Mouse (Mus musculus) gastrocnemius, adult 18-20 months (tissue): ENCODE measurements around the gene Hdx. TPM values are rescaled to one million over a fixed set of nuclear protein-coding genes. Genes with fewer than 3 reads are reported as not detected.

Source experiments
- DNase-seq: peaks from one replicate; pipeline ENCODE4 v3.0.0; 2021; ENCODE audit warnings: low spot score
- long read RNA-seq, 2 experiments: library from polyadenylated mRNA; stranded (forward); transcript quantifications; one replicate each; pipeline ENCODE4 v2.0.0; 2021
- total RNA-seq, 2 experiments: library from RNA; stranded (reverse); gene quantifications; 2 replicates each; pipeline ENCODE4 v1.2.3; 2021

Gene Hdx
- under 1 TPM; 0.07 to 0.09 TPM for total RNA-seq
- long read RNA-seq, experiment 1, result 0 reads
- long read RNA-seq, experiment 2, result 0 reads

DNA sequence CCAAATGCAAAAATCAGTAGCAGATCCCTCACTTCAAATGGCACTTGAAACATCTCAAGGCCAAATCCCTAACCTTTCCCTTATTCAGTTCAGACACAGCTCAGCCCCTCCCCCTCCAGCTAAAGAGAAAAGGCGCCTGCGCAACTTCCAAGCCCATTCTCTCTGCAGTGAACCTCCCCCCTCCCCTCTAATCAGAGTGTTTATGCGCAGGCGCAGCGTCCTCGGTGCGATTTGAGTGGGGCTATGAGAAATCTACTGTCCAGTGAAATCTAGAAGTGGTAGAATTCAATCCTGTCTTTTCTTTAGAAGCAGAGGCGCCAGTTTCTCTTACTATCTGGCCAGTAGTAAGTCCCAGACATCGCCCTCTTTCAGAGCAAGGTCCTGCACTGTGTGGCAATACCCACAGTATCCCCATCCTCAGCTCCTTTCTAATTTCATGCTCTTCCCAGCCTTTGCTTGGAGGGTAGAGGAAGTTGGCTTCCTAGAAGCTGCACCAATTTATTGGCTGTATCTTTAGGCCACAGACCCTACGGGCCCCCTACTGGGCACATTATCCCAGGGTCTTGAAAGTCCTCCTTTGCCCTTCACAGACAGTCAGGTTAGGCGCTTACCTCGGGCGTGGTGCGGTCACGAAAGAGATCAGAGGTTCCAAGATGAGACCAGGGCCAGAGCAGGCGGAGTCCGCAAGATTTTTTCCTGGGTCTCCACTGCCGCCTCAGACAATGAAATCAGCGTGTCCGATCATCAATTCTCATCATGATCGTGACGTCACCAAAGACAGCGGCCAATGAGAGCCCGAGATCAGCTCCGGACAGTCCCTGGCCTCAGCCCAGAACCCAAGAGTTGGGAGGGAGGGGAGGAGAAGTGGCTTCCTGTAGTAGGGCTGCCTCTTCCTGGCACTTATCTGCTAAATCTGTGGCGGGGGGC is at the start of gene Hdx:
TSS of gene Hdx (minus strand) at position 724 of the 927 bp plus-strand sequence.
- DNase-seq, result peak; percentile 14

DNA sequence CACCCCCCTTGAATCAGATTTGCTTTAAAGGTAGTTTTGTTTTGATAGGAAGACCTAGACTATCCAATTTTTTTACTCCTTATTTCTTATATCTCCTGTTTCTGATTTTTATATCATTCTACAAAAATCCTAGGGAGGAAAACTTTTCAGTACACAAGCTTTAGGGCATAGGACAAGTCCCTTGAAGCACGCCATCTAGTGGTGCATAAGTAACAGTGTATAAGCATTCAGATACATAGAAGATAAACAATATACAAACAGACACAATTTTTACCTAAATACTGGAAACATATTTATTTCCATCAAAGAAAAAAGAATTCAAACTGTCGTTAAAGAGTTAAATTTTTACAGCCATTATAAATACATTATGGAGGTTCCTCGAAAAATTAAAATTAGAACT is 11.2 kb downstream of the Hdx start:
- DNase-seq, result no peak

DNA sequence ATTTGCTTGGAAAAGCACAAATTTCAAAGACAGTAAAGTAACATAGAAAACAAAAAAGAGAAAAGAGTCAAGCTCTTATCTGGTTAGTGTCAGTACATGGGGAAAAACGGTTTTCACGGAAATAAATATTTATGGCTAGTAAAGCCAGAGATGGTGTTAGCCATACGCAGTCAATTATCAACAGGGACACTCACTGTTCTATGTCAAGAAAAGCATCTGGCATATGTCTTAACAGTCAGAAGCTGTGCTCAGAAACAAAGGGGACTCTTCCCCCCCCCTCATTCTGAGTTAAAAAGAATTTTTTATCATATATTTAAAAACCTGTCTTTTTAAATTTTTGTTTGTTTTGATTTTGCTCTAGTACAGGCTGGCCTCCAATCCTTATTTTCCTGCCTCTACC is 25.2 kb downstream of the Hdx start:
- DNase-seq, result no peak

DNA sequence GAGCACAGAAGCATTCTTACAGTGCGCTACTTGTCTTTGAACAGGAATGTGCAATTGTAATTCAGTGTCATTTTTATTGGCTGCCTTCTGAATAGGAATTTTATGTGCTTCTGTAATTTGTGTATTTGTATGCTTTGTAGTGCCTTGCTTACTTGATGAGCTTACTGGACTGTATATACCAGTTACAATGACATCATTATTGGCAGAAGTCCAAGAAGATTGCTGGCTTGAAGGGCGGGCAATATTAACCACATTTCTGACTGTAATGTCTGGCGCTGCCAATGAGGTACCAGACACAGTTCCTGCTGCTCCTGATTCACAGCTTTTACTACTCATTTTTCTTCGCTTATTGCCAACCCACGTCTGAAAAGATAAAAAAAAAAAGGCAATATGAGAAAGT is 36.5 kb downstream of the Hdx start:
- DNase-seq, result no peak

DNA sequence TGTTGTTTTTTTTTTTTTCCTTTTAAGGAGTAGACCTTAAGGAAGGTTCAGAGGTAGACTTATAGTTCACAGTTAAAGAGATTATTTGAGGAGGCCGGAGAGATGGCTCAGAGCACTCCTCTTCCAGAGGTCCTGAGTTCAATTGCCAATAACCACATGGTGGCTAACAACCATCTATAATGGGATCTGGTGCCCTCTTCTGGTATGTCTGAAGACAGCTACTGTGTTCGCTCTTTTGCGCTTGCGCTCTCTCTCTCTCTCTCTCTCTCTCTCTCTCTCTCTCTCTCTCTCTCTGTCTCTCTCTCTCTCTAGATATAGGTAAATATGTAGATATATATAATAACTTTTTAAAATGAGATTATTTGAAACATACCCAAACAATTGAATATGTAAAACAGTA is 38.2 kb downstream of the Hdx start:
- no peak for DNase-seq

DNA sequence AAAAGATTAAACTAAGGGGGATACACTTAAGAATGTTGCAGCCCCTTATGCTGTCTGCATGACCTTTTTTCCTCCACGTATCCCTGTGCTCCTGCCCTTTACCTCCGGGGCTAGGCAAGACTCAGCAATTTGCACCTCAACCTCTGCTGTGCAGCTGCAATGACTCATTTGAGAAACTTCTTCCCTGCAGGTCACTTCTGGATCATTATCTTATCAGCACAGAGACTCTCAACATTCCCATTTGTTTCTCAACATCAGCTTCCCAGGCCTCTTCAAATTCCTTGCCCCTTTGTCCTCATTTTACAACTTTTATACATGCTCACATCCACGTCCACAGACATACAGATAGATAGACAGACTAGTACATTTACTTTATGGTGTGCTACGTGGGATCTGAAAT is 51.9 kb downstream of the Hdx start:
- no peak for DNase-seq

DNA sequence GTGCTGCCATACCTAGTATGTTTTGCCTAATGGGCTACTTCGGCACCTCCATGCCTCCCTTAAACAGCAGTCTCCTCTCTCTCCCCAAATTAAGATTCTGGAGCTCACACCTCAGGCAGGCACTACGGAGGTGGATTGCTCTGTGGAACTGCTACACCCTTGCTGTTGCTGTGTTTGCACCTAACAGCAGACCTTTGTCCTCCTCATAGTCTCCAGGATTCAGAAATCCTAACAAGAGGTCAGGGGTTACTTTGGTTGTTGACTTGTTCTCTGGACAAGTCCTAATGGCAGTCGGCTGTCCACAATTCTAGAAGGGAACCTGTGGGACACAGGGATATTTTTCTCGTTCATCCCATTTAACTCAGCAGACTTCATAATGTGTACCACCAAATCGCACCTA is 56.3 kb downstream of the Hdx start:
- no peak for DNase-seq

DNA sequence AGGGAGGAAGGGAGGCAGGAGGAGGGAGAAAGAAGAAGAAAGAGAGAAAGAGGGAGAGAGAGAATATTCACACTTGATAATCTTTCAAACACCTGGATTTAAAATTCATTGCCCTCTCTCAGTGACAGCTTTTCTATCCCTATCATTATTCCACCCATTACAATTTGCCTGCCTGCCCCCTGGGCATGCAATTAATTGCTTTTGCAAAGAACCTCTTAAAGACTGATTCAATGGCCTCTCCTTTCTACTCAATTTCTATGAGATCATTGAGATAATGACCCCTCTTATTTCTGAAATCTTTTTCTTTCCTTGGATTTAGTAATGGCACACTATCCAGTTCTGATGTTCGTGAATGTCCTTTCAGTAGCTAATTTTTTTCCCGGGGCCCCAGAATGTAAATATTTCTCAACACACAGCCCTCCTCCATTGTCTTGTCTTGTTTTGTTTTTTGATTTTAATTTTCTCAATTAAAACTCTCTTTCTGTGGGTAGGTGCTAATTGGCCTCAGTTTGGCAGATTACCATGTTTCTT is 99.2 kb downstream of the Hdx start:
- no peak for DNase-seq

DNA sequence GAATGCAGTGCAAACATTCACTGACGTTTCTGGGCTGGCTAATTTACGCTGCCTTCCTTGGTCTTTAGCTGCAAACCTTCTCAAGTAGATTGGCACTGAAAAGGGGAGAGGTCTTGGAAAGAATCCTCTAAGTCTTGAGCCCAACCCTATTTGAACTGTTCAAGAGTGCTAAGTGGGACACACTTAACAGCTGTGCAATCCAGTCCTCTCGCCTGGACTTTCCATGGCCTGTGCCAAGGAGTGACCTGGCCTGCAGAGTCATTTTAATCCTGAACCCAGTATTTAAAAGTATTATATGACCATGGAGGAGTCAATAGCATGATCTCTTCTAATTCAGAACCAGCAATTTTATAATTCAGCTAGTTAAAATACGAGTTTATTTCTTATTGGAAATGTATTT is 109.3 kb downstream of the Hdx start:
- peak; percentile 26 for DNase-seq

DNA sequence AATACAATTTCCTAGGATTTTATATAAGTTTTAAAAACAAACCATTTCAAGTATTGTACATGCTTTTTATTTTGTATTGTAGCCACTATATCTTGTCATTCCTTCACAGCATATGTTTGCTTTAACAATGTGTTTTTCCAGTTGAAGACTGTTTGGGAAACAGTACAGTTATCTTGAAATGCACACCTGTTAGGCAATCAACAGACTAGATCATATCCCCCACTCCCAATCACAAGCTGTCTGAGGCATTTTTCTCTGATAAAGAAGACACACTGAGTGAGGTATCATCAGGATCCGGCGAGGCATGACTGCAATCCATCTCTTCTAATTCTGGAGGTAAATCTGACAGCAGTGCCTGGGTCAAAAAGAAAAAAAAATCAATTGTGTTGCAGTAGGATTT is 119.8 kb downstream of the Hdx start:
- DNase-seq, result no peak

DNA sequence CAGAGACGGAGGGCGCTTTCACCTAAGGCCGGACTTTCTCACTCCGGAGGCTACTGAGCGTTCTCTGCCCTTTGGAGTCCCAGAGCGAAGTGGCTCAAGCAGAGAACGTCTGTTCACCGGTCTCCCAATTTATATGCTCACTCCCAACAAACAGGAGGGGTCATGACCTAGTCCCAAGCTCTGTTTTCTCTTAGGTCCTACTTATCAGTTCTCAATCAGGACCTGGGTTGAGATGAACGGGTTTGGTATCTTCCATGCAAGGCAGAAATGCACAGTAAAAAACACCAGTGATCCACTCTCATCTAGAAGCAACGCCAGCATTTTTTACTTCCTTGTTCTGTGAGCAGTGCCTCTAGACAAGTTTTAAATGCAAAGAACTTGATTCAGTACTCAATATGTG is 159.0 kb downstream of the Hdx start, which contains the start of gene Rps6ka6:
TSS of gene Rps6ka6 (minus strand) at position 101 of the 400 bp plus-strand sequence.
- no peak for DNase-seq

Other genes with a start within 250 kb of the Hdx start
- gene Rps6ka6, start 159.1 kb downstream of the Hdx start, total RNA-seq, result under 1 TPM; 0.30 to 0.36 TPM
- gene Gm45194, start 194.3 kb upstream of the Hdx start, total RNA-seq, result not detected